Mouse (Mus musculus): ENCODE data around the gene Cnot11.

DNA sequence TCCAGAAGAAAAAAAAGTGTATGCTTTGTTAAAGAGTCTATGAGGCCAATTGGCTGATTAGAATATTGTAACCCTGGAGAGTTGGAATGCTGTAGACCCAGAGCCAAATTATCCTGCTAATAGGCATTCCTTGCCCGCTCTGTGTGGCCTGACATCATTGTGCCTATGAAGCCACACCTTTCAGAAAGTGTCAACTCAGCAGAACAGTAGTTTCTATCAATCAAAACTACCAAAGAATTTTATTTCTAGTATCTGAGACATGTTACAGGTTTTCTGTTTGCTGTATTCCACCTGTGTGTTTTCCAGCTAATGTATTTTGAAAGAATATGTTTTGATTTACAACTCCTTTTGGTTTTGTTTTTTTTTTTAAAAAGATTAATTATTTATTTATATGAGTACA is 22.6 kb upstream of the Cnot11 start:
- TF ChIP-seq GATA1 (IDR thresholded peaks at IDR 0.05; ENCODE audit: borderline replicate concordance, low read length) (no peak), TAL1 (conservative IDR thresholded peaks at IDR 0.05; ENCODE audit: low read depth, low read length) (no peak), CTCF (IDR thresholded peaks at IDR 0.05; ENCODE audit: low read depth, low read length) (no peak), GATA2 (IDR thresholded peaks at IDR 0.05; ENCODE audit: borderline replicate concordance, low read depth, low read length) (no peak)

All from G1E (cell line).